Mouse (Mus musculus): ENCODE measurements at regions not wholly inside any gene's neighbourhood (a gene's known extent, or its start where the extent isn't known, plus 50 kb on each side); places are given as distances from the start of the nearest gene placed in this dataset.

DNA sequence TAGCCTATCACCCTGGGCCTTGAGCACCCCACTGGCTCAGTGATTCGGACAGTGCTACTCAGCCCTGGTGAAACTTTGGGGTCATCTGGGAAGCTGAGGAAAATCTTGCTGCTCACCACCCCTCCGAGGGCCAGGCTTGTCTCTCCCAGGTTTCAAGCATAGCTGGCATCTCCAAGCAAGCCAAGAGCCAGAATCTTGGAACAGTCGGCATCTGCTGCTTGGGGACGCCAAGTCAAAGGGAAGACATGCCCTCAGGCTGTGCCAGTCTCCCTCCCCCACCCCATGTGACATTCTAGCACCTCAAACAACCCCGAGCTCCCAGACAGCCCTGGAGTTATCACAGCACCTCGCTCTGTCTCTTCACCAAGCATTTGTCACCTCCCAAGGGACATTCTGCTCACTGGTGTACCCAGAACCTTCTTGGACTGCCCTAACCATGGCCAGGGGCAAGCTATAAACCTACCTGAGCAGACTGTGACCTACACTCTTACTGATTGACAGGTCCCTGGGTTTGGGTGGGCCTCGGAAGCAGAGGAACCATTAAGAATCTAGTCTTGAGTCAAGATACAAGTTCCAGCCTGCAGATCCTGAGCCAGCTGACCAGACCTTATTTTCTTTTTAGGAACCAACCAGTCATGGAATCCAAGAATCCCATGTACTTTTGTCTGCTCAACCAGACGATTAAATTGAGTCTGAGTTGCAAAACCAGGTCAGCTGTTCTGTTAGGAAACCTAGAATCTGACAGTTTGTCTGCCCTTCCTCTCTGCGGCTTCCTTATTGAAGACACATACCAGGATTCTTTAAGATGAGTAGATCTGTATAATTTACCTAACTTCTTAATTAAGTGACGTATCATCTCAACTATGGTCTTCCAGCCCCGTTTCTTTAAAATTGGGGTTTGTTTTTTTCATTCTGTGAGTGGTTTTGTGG lies 83.0 kb upstream of the Otos start:
- Histone ChIP-seq H3K4me1 (ENCODE audit: control insufficient read depth in 1 of 2, insufficient read depth in 2 of 2, low read length in 2 of 2) (peaks cover 0 to 4% of the 10 kb centered on the region in 2 experiments; a peak in 2 of 4 replicates), H3K27me3 (ENCODE audit: control insufficient read depth in 1 of 2, insufficient read depth in 2 of 2, low read length in 2 of 2) (no peaks in the 10 kb centered on the region; a peak in 1 of 4 replicates), H3K9me3 (replicated peaks; ENCODE audit: insufficient read depth, low read length) (no peaks in the 10 kb centered on the region), H3K4me3 (ENCODE audit: control insufficient read depth in 1 of 2, insufficient read depth in 1 of 2, low read depth in 2 of 2, low read length in 2 of 2) (no peak overlapping the region), H3K36me3 (ENCODE audit: control insufficient read depth in 1 of 2, insufficient read depth in 2 of 2, low read length in 2 of 2) (no peaks in the 10 kb centered on the region), H3K9ac (ENCODE audit: control insufficient read depth, low read depth, low read length, poor library complexity, severe bottlenecking) (no peak overlapping the region), H3K79me2 (ENCODE audit: control insufficient read depth, insufficient read depth, low read length, poor library complexity) (no peaks in the 10 kb centered on the region), H3K27ac (ENCODE audit: control insufficient read depth, low read depth, low read length) (no peak overlapping the region)
- DNase-seq (ENCODE audit: low read depth, low spot score), result no peak
- TF ChIP-seq MAX (IDR thresholded peaks at IDR 0.05; ENCODE audit: low read length), result no peak
- no peak for TF ChIP-seq POLR2A (IDR thresholded peaks at IDR 0.05; ENCODE audit: control insufficient read depth in 1 of 2, insufficient read depth in 1 of 2, low read depth in 1 of 2, low read length in 2 of 2, poor library complexity in 1 of 2)
- TF ChIP-seq MYB (IDR thresholded peaks at IDR 0.05; ENCODE audit: low read depth, low read length), result no peak

- H3K9me3 ChIP-seq (replicated peaks; ENCODE audit: insufficient read depth, low read length), result no peaks in the 10 kb centered on the region
- no peaks in the 10 kb centered on the region for H3K36me3 ChIP-seq (ENCODE audit: control insufficient read depth in 1 of 2, insufficient read depth in 2 of 2, low read length in 2 of 2)
- H3K4me1 ChIP-seq (ENCODE audit: control insufficient read depth in 1 of 2, insufficient read depth in 2 of 2, low read length in 2 of 2), result peaks cover 0 to 4% of the 10 kb centered on the region in 2 experiments; a peak in 2 of 4 replicates
- H3K27me3 ChIP-seq (ENCODE audit: control insufficient read depth in 1 of 2, insufficient read depth in 2 of 2, low read length in 2 of 2), result no peaks in the 10 kb centered on the region; a peak in 1 of 4 replicates
- H3K4me3 ChIP-seq (ENCODE audit: control insufficient read depth in 1 of 2, insufficient read depth in 1 of 2, low read depth in 2 of 2, low read length in 2 of 2), result no peak overlapping the region
- no peak for DNase-seq (ENCODE audit: low read depth, low spot score)
- TF ChIP-seq HCFC1 (IDR thresholded peaks at IDR 0.05; ENCODE audit: low read depth, low read length) (no peak), NELFE (IDR thresholded peaks at IDR 0.05; ENCODE audit: low read depth, low read length) (no peak), MEF2A (IDR thresholded peaks at IDR 0.05; ENCODE audit: extremely low read depth, insufficient replicate concordance, low read depth, low read length, poor library complexity, severe bottlenecking) (no peak), POLR2A (IDR thresholded peaks at IDR 0.05; ENCODE audit: control insufficient read depth in 1 of 2, insufficient read depth in 1 of 2, low read depth in 1 of 2, low read length in 2 of 2, poor library complexity in 1 of 2) (no peak), TCF12 (IDR thresholded peaks at IDR 0.05; ENCODE audit: low read depth, low read length) (no peak), RAD21 (IDR thresholded peaks at IDR 0.05; ENCODE audit: low read depth, low read length) (no peak), ZMIZ1 (IDR thresholded peaks at IDR 0.05; ENCODE audit: low read depth, low read length) (no peak), ZC3H11A (IDR thresholded peaks at IDR 0.05; ENCODE audit: low read depth, low read length) (no peak), E2F4 (IDR thresholded peaks at IDR 0.05; ENCODE audit: borderline replicate concordance, low read depth, low read length) (no peak), MAX (IDR thresholded peaks at IDR 0.05; ENCODE audit: low read length) (no peak), ZNF384 (IDR thresholded peaks at IDR 0.05; ENCODE audit: low read depth, low read length) (no peak), SIN3A (IDR thresholded peaks at IDR 0.05; ENCODE audit: low read length) (no peak), USF2 (IDR thresholded peaks at IDR 0.05; ENCODE audit: borderline replicate concordance in 1 of 2, insufficient read depth in 1 of 2, low read depth in 1 of 2, low read length in 2 of 2) (no peak)
- no peaks in the 10 kb centered on the region for H3K79me2 ChIP-seq (ENCODE audit: control insufficient read depth, insufficient read depth, low read length, poor library complexity)
- no peak overlapping the region for H3K9ac ChIP-seq (ENCODE audit: control insufficient read depth, low read depth, low read length, poor library complexity, severe bottlenecking)
- H3K27ac ChIP-seq (ENCODE audit: control insufficient read depth, low read depth, low read length), result no peak overlapping the region
These were observed 81.9 kb upstream of the Otos start for GRCm38 (mm10) chr1:92730576-92730975.
